Mouse (Mus musculus) bone marrow, adult 2 months (tissue): ENCODE results near the gene Cbx1.

Experiments
- CTCF ChIP-seq: fragments of 200-500 bp; IDR thresholded peaks from 2 replicates; pipeline ENCODE4 v1.5.1; 2011; ENCODE audit warnings: low read length, control low read depth; ENCODE audit not compliant: control insufficient read depth, insufficient read depth
- POLR2A ChIP-seq: fragments of 200-500 bp; IDR thresholded peaks from 2 replicates; pipeline ENCODE4 v1.6.1; 2011; ENCODE audit warnings: low read depth, mild to moderate bottlenecking, control low read depth, low read length, borderline replicate concordance; ENCODE audit not compliant: control insufficient read depth

GRCm38 (mm10) chr11:96796586-96796985 lies 7.7 kb downstream of the Cbx1 start:
- no peak for TF ChIP-seq CTCF
- no peak for TF ChIP-seq POLR2A
